Mouse (Mus musculus) cerebellum, adult 18-20 months (tissue): ENCODE data around the gene Rhobtb1.

ENCODE experiments used
- DNase-seq, 2 experiments: peaks; one replicate each; pipeline ENCODE4 v3.0.0; 2021

The Rhobtb1 gene

DNA sequence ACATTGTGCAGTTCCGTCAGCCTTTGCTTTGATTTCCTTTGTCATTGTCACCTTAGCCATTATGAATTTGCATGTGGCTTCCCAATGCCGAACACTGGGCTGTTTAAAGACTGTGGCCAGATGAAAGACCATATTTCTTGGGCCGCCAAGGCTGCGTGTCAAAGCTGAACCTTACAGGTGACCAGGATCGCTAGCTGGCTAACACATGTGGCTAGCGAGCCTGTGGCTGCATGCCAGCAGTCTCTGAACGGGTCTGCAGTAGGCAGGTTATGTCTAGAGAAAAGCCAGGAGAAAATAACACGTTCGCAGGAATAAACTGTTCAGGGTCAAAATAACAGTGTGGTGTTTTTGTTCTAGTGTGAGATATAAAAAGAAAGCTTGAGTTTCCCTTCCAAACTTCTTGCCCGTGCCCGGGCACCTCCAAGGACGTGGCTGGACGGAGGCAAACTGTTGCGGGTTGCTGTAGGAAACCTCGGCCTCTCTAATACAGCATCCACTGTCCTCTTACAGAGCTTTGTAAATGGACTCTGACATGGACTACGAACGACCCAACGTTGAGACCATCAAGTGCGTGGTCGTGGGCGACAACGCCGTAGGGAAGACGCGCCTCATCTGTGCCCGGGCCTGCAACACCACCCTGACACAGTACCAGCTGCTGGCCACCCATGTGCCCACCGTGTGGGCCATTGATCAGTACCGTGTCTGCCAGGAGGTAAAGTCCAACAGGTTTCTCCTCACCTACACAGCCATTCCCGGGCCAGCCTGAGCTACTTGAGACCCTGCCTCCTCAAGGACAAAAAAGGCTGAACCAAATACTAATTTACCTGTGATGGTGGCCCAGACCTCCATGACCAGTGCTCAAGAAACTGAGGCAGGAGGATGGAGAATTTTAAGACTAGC is 97.3 kb downstream of the Rhobtb1 start:
- DNase-seq, result no peak

- DNase-seq, result no peak
Observed at GRCm38 (mm10) chr10:69251254-69251653, 100.0 kb downstream of the Rhobtb1 start.

DNA sequence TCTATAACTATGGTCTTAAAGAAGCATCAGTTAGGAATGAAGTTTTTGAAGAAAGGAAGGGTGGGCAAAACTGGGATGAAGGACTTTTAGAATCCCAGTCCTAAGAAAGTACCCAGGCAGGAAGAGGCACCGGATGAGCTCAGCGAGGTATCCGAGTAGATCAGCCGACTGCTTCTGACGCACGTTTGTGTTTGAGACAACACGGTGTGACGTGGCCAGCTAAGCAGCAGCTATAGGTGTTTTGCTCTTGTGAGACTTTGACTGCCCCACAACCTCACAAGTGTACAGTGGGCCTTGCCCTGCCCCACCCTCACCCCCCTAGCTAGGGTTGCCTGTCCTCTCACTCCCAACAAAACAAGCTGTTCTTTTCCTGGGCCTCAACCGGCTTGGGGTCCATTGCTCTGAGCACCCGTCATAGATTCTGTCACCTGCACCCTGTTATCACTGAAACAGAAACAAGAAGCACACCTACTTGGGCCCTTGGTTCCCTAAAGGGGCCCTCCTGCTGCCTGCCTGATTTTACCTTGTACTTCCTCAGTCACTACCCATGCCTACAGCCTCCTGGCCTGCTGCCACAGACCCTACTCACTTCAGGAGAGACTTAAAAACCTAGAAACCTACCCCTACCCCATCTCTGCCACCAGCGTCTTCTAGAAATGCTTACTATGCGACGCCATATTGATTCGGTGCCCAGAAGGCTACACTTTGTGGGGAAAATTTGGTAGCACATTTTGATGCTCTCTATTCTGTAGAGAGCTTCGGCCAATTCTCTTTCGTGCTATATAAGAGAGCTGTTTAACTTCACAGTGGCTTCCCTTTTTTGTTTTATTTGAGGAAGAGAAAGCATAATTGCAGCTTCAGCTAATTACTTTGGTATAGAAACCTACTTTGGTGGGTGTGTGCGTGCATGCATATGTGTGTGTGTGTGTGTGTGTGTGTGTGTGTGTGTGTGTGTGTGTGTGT is 101.2 kb downstream of the Rhobtb1 start:
- DNase-seq, result no peak

GRCm38 (mm10) chr10:69253075-69253685 is 101.9 kb downstream of the Rhobtb1 start:
- no peak for DNase-seq

- DNase-seq, result no peak
Observed at GRCm38 (mm10) chr10:69253686-69254080, 102.4 kb downstream of the Rhobtb1 start.

- no peak for DNase-seq
Observed at GRCm38 (mm10) chr10:69254390-69254847, 103.2 kb downstream of the Rhobtb1 start.

DNA sequence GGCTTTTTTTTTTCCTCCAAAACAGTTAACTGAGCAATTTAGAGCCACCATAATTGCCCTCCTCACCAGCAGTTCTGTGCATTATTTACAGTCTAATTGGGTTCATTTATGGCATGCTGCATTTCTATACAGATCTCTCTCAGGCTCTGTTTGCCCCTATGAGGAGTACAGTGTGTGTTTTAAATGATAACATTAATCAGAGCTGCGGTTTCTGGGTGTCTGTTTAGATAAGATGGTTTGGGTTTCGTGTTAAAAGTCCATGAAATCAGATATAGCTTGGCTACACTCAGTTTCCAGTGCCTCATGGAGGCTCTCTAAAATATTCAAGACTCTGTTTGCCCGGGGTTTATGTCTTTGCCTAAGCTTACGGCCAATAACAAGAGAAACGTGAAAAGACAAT is 104.4 kb downstream of the Rhobtb1 start:
- no peak for DNase-seq

DNA sequence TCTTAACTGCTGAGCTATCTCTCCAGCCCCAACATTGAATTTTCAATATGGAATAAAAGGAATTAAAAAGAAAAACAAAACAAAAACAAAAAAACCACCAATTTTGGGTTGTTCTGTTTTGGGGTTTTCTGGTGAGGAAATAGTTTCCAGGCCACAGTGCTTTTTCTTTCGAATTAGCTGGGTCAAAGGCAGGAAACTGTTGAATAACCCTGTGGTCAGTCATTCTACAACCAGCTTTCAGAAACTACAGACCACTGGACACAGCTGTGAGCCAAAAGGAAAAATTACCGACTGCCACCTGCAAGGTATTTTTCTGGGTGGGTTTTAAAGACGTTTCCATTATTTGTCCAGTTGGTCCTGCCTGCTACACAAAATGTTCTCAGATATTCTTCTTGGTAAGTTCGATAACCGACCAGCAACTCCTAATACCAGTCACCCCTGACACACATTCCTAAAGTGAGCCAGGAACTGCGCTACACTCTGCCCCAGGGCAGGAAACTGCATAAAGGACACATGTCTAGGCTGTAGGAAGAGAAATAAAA is 106.4 kb downstream of the Rhobtb1 start:
- no peak for DNase-seq

- no peak for DNase-seq
Observed at GRCm38 (mm10) chr10:69258588-69258987, 107.4 kb downstream of the Rhobtb1 start.

- no peak for DNase-seq
Observed at GRCm38 (mm10) chr10:69259161-69259560, 107.9 kb downstream of the Rhobtb1 start.

DNA sequence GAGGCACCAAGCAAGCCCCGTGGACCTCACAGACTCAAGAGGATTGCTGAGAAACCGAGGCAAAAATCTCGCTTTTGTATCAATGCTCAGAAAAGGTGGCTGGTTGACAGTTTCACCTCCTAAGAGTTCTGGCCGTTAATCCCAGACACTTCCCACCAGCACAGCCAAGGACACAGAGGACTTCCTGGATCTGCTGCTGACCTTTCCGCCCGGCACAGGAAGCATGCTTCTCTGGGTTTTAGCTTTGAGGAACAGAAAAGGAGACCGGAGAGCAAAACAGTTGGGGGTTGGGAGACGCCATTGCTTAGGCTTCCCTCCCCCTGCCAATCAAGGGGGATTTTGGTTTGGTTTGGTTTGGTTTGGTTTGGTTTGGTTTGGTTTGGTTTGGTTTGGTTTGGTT is 108.7 kb downstream of the Rhobtb1 start:
- no peak for DNase-seq

GRCm38 (mm10) chr10:69262918-69263822 is 111.9 kb downstream of the Rhobtb1 start:
- no peak for DNase-seq

- no peak for DNase-seq
Observed at GRCm38 (mm10) chr10:69263906-69264305, 112.7 kb downstream of the Rhobtb1 start.

- DNase-seq, result no peak
Observed at GRCm38 (mm10) chr10:69265421-69265820, 114.2 kb downstream of the Rhobtb1 start.

GRCm38 (mm10) chr10:69268061-69268643 is 116.9 kb downstream of the Rhobtb1 start:
- no peak for DNase-seq

DNA sequence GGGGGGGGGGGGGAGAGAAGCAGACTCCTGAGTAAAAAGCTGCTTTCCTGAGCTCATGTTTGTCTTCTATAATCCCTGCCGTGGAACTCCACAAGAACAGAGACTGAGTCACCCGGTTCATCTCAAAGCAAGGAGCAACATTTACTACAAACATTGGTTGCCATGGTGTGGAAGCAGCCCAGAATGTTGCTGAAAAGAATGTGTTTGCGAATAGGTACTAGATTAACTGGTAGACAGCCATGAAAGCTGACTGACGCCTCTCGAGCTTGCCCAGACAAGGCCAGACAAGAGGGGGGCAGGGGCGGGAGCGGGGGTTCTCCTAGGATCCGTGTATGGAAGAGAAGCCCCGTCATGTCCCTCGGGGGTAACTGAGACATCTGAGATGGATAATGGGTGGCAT is 120.2 kb downstream of the Rhobtb1 start:
- no peak for DNase-seq

DNA sequence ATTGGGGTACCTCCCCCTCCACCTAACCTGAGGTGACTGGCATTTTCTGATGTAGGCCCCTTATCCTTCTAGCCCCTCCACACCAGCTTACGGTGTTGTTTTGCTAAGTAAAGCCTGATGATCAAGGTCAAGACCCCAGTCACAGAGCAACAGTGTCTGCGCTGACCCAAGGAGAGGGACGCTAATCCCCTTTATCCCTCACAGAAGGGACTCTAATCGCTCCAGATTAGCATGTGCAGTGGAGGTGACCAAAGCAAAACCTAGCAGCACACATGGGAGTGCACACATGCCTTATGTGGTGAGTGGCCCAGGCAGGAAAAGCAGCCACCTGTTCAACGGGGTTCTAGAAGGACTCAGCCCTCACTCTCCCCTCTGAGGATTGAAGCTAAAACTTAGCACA is 123.0 kb downstream of the Rhobtb1 start:
- DNase-seq, result no peak

DNA sequence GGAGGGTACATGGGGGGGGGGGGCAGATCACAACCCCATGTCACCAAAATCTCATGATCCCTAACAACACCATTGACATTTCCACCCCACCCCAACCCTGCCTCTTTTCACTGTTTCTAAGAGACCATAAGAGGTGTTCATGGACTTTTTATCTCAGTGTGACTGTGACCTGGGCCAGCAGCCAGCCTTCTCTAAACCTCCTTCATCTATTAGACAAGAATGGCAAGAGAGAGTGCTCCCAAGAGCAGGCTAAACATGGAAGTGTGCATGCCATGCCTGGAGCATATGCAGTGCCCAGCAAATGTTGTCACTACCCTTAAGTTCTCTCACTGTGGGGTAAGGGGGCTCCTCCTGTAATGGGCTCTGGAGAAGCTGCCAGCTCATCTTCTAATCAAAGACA is 123.5 kb downstream of the Rhobtb1 start:
- DNase-seq, result no peak

DNA sequence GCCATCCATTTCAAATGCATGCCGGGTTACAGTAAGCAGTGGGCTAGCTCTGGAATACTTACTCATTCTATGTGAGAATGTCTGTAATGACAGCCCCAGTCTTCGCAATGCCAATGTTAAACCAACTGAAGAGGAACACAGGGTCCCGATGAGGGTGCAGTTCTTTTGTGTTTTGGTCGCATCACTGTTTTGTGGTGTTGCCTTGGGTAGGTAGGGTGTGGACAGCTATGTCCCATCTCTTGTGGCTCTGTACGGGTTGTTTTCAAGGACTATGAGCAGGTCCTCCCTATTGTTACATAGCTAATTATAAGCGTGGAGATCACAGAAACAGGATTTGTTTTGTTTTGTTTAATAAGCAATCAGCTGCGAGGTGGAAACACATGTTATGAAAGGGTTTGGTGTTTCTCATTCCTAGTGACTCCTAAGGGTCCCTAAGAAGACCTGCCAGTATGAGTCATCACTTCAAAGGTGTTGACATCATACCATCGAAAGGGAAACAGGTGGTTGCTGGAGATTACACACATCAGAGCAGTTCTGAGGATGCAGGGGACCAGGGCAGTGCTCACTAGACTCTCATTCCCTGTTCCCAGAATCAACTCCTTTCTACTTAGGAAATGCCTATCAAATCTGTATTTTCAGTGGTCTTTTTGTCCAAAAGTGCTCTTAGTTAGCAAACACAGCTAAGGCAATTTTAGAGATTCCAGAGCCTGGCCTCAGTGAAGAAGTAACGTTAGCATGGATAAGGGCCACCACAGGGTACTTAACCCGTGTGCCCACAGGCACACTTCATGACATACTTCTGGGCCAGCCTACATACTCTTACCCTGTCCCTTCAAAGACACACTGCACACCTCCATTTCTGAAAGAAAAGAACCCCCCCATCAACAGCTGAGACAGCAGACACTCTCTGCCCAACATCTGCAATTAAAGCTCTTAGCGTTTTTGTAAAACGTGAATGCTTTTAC is 124.9 kb downstream of the Rhobtb1 start:
- DNase-seq, result no peak

DNA sequence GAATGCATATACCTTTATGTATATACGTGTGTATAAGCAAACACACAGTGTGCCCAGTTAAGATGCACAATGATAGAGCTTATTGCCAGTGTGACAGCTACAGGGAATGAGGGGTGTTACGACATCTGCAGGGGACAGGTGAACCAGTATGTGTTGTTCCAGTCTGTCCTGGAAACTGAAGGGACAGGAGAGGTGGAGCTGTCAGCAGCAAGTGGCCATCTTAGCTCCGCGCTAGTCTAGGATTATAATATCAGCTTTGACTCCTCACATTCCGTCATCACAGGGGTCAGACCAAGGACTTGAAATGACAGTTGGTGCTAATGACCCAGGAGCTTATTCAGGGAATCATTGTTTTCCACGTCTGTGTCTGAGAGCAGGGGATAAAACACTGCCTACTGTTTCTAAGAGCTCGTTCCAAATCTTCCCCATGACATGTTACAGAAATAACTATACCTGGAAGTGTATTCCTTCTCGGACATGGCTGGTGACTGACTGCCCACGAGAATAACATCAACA is 125.7 kb downstream of the Rhobtb1 start:
- no peak for DNase-seq
